Mouse (Mus musculus) regulatory T cell (primary cell): Measurements from ENCODE around the gene Ticam1.

Experiments used
- in situ Hi-C: fragments of 300-600 bp; cut with MboI, MseI; formaldehyde crosslinking; loops from one replicate; pipeline ENCODE4 v1.15.1; 2025; ENCODE audit warnings: high pct_unique_total_duplicates

The Ticam1 gene

GRCm38 (mm10) chr17:56276643-56277566, at the start of gene Ticam1:
TSS of gene Ticam1 (minus strand) at chr17:56276786.
- in situ Hi-C loops = no loop called here

- in situ Hi-C loops = no loop called here
Observed at GRCm38 (mm10) chr17:56325450-56326152, 49.0 kb upstream of the Ticam1 start, which contains the start of gene Kdm4b. TSS of gene Kdm4b (plus strand) at chr17:56326062.

GRCm38 (mm10) chr17:56324419-56324818, 47.8 kb upstream of the Ticam1 start:
- in situ Hi-C loops = no loop called here

GRCm38 (mm10) chr17:56309191-56309945, 32.8 kb upstream of the Ticam1 start:
- in situ Hi-C loops = no loop called here

GRCm38 (mm10) chr17:56308088-56308487, 31.5 kb upstream of the Ticam1 start:
- in situ Hi-C loops = no loop called here

- in situ Hi-C loops = no loop called here
Observed at GRCm38 (mm10) chr17:56305826-56306225, 29.2 kb upstream of the Ticam1 start.

- in situ Hi-C loops = no loop called here
Observed at GRCm38 (mm10) chr17:56305156-56305555, 28.6 kb upstream of the Ticam1 start.

GRCm38 (mm10) chr17:56304718-56305117, 28.1 kb upstream of the Ticam1 start:
- in situ Hi-C loops = no loop called here

GRCm38 (mm10) chr17:56303847-56304586, 27.4 kb upstream of the Ticam1 start:
- in situ Hi-C loops = no loop called here

GRCm38 (mm10) chr17:56303160-56303846, 26.7 kb upstream of the Ticam1 start, which contains the start of gene Uhrf1:
TSS of gene Uhrf1 (plus strand) at chr17:56303321.
- in situ Hi-C loops = no loop called here

- in situ Hi-C loops = no loop called here
Observed at GRCm38 (mm10) chr17:56302363-56302996, 25.9 kb upstream of the Ticam1 start.

- in situ Hi-C loops = no loop called here
Observed at GRCm38 (mm10) chr17:56300186-56300585, 23.6 kb upstream of the Ticam1 start, which contains the start of gene Arrdc5. TSS of gene Arrdc5 (minus strand) at chr17:56300286.

- in situ Hi-C loops = no loop called here
Observed at GRCm38 (mm10) chr17:56298238-56298637, 21.7 kb upstream of the Ticam1 start.

GRCm38 (mm10) chr17:56296201-56296600, 19.6 kb upstream of the Ticam1 start:
- in situ Hi-C loops = no loop called here

- in situ Hi-C loops = no loop called here
Observed at GRCm38 (mm10) chr17:56294241-56294640, 17.7 kb upstream of the Ticam1 start.

- in situ Hi-C loops = no loop called here
Observed at GRCm38 (mm10) chr17:56293291-56293690, 16.7 kb upstream of the Ticam1 start.

- in situ Hi-C loops = no loop called here
Observed at GRCm38 (mm10) chr17:56292531-56293222, 16.1 kb upstream of the Ticam1 start, which contains the start of gene Plin3. TSS of gene Plin3 (minus strand) at chr17:56292873.

- in situ Hi-C loops = no loop called here
Observed at GRCm38 (mm10) chr17:56291826-56292475, 15.4 kb upstream of the Ticam1 start.

GRCm38 (mm10) chr17:56291171-56291511, 14.6 kb upstream of the Ticam1 start:
- in situ Hi-C loops = no loop called here
